Mouse (Mus musculus) myocyte (in vitro differentiated cells): Measurements from ENCODE around the gene Scamp3.

ENCODE experiments used
- MYOG ChIP-seq, 3 experiments: IDR thresholded peaks; one replicate each; pipeline ENCODE4 v1.6.1; 2011; ENCODE audit warnings: control low read depth in 2 of 3, low read depth in 2 of 3, mild to moderate bottlenecking in 2 of 3; ENCODE audit not compliant: insufficient read length in 2 of 3, control insufficient read depth in 1 of 3, insufficient read depth in 1 of 3
- POLR2A ChIP-seq: IDR thresholded peaks from one replicate; pipeline ENCODE4 v1.6.1; 2011; ENCODE audit warnings: low read depth, mild to moderate bottlenecking, control low read depth, moderate library complexity; ENCODE audit not compliant: insufficient read length
- SRF ChIP-seq: IDR thresholded peaks from one replicate; pipeline ENCODE4 v1.6.1; 2011; ENCODE audit warnings: low read depth; ENCODE audit not compliant: control insufficient read depth, insufficient read length

DNA sequence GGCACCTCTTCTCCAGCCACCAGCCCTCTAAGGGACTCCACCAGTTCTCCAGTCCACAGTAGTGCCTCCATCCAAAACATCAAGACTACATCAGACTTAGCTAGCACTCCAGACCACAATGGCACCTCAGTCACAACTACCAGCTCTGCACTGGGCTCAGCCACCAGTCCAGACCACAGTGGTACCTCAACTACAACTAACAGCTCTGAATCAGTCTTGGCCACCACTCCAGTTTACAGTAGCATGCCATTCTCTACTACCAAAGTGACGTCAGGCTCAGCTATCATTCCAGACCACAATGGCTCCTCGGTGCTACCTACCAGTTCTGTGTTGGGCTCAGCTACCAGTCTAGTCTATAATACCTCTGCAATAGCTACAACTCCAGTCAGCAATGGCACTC is 53.3 kb downstream of the Scamp3 start:
- TF ChIP-seq MYOG (IDR thresholded peaks at IDR 0.05; ENCODE audit: control insufficient read depth in 1 of 3, insufficient read depth in 1 of 3, insufficient read length in 2 of 3, low read depth in 2 of 3), result no peak
- no peak for TF ChIP-seq SRF
- TF ChIP-seq POLR2A, result no peak
